25 mouse cellular contexts compared by ENCODE assay signal in the genomic region with DNA sequence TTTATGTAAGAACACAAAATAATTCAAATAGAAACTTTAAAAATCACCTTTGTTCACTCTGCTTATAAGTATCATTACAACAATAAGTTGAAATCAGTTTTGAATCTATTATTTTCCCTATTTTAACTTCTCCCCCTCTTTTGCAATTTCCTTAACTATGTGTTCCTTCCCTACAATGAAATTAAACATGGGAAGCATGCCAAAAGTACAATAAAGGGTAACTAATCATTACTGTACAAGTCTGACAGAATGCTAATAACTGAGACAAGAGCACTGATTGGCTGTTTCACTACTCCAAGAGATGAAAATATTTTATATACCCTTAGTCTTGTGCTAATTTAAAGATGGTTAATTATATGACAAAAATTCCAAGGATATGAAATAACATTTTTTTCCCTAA.
"Had no signal": no experiment of that assay in that cellular context is flagged by ENCODE, and none has a peak within 500 bp of the region (broad histone marks: within the 10 kb centered on the region; RNA-seq: fewer than 3 reads in every experiment).

No protein-coding gene starts in this region.

- DNase-seq: gastrocnemius, adult 2 months; gastrocnemius, postnatal 10 days; gastrocnemius, postnatal 25 days; heart, adult 18-20 months; heart, postnatal 10 days; heart, postnatal 4 days; kidney, adult 18-20 months; kidney, adult 8-10 months; kidney, postnatal 10 days; kidney, postnatal 4 days; liver; liver, embryonic 13.5 days had no signal

- H3K9ac ChIP-seq: heart, embryonic 12.5 days; hindbrain, embryonic 12.5 days; hindbrain, embryonic 14.5 days; intestine, embryonic 15.5 days; limb, embryonic 12.5 days; liver, embryonic 13.5 days had no signal

- H3K27me3 ChIP-seq: heart, embryonic 12.5 days; hindbrain, embryonic 12.5 days; intestine, embryonic 15.5 days; limb, embryonic 12.5 days; liver, embryonic 13.5 days had no signal

- H3K36me3 ChIP-seq: heart, embryonic 10.5 days; heart, embryonic 12.5 days; hindbrain, embryonic 10.5 days; hindbrain, embryonic 12.5 days; intestine, embryonic 15.5 days; limb, embryonic 10.5 days; limb, embryonic 12.5 days; liver, embryonic 13.5 days had no signal

- H3K4me3 ChIP-seq: gastrocnemius, adult 2 months; heart, embryonic 10.5 days; heart, embryonic 12.5 days; hindbrain, embryonic 10.5 days; hindbrain, embryonic 12.5 days; intestine, embryonic 15.5 days; layer of hippocampus, adult 2 months; left cerebral cortex, adult 2 months; limb, embryonic 10.5 days; limb, embryonic 12.5 days; liver, embryonic 13.5 days had no signal

- H3K4me1 ChIP-seq: heart, embryonic 10.5 days; heart, embryonic 12.5 days; hindbrain, embryonic 12.5 days; intestine, embryonic 15.5 days; limb, embryonic 10.5 days; limb, embryonic 12.5 days had no signal

- H3K4me2 ChIP-seq: heart, embryonic 12.5 days; hindbrain, embryonic 12.5 days; hindbrain, embryonic 14.5 days; intestine, embryonic 15.5 days; limb, embryonic 12.5 days; liver, embryonic 11.5 days had no signal

- ATAC-seq: inflammation-experienced regulatory T-cells, adult 6 months; intestine, embryonic 15.5 days; intestine, postnatal 0 days had no signal

- H3K9me3 ChIP-seq: heart, embryonic 10.5 days; heart, embryonic 12.5 days; hindbrain, embryonic 10.5 days; hindbrain, embryonic 12.5 days; intestine, embryonic 15.5 days; limb, embryonic 10.5 days; limb, embryonic 12.5 days; liver, embryonic 13.5 days had no signal

- H3K27ac ChIP-seq: gastrocnemius, adult 2 months; heart, embryonic 10.5 days; hindbrain, embryonic 10.5 days; hindbrain, embryonic 12.5 days; hindbrain, embryonic 14.5 days; intestine, embryonic 15.5 days; layer of hippocampus, adult 2 months; left cerebral cortex, adult 2 months; limb, embryonic 10.5 days; limb, embryonic 12.5 days had no signal
